Mouse (Mus musculus) midbrain, embryonic 14.5 days (tissue): ENCODE results near the gene Slc24a3. TPM values are rescaled to one million over a fixed set of nuclear protein-coding genes. Genes with fewer than 3 reads are reported as not detected.

Source experiments
- ATAC-seq: fragments of 200-750 bp; cut with Nextera tagmentation; 2 replicates; pipeline ENCODE4 v1.8.0; 2017; ENCODE audit warnings: moderate number of reproducible peaks, moderate library complexity; ENCODE audit not compliant: low FRiP score, low TSS enrichment
- DNase-seq: peaks from one replicate; pipeline ENCODE4 v3.0.0-alpha.2; 2015
- H3K27ac ChIP-seq: fragments of 300-500 bp; sonication (generic); replicated peaks from 2 replicates; pipeline ENCODE4 v1.5.1; 2014; ENCODE audit warnings: mild to moderate bottlenecking, low read depth, low read length, moderate library complexity
- H3K27me3 ChIP-seq: fragments of 300-500 bp; sonication (generic); 2 replicates; pipeline ENCODE4 v1.6.1; 2014; ENCODE audit warnings: low read length, control low read depth, mixed read lengths; ENCODE audit not compliant: control insufficient read depth, insufficient read depth
- H3K36me3 ChIP-seq: fragments of 300-500 bp; sonication (generic); 2 replicates; pipeline ENCODE4 v1.6.1; 2014; ENCODE audit warnings: low read length, control low read depth; ENCODE audit not compliant: control insufficient read depth, insufficient read depth
- H3K4me1 ChIP-seq: fragments of 300-500 bp; sonication (generic); 2 replicates; pipeline ENCODE4 v1.6.1; 2014; ENCODE audit warnings: mild to moderate bottlenecking, antibody characterized with exemption, low read length, control low read depth; ENCODE audit not compliant: control insufficient read depth, insufficient read depth
- H3K4me2 ChIP-seq: fragments of 300-500 bp; sonication (generic); 2 replicates; pipeline ENCODE4 v1.6.1; 2014; ENCODE audit warnings: mild to moderate bottlenecking, low read length, moderate library complexity
- H3K4me3 ChIP-seq: fragments of 300-500 bp; sonication (generic); replicated peaks from 2 replicates; pipeline ENCODE4 v1.5.1; 2014; ENCODE audit warnings: low read depth, low read length
- H3K9ac ChIP-seq: fragments of 300-500 bp; sonication (generic); replicated peaks from 2 replicates; pipeline ENCODE4 v1.6.1; 2014; ENCODE audit warnings: mild to moderate bottlenecking, low read length, moderate library complexity
- H3K9me3 ChIP-seq: fragments of 300-500 bp; sonication (generic); 2 replicates; pipeline ENCODE4 v1.6.1; 2016; ENCODE audit warnings: low read length, control low read depth, mixed read lengths; ENCODE audit not compliant: control insufficient read depth
- WGBS: fragments of 180-500 bp; shearing (Covaris S2); extraction: QIAGEN DNeasy Blood & Tissue Kit; methylation state at CpG from one replicate; pipeline ENCODE4 v1.1.7; 2014; 5-methylcytosine and 5-hydroxymethylcytosine counted together
- polyA plus RNA-seq: library from polyadenylated mRNA; unstranded; fragments of >200 nt; fragmentation: Nextera tagmentation; extraction: Ambion mirVana; gene quantifications from 2 replicates; pipeline ENCODE4 v1.2.1, GENCODE M21; 2014

Slc24a3 gene
- polyA plus RNA-seq, 1 experiment from 2014 or later: 13.1 TPM

- WGBS: 88% methylated on average over 5 of the region's 5 CpGs
Measured at GRCm38 (mm10) chr2:145429982-145430381, 262.4 kb downstream of the Slc24a3 start.

GRCm38 (mm10) chr2:145434068-145434467 lies 266.5 kb downstream of the Slc24a3 start:
- no peak for ATAC-seq
- Histone ChIP-seq H3K27me3 (no peaks in the 10 kb centered on the region), H3K9me3 (no peaks in the 10 kb centered on the region), H3K9ac (no peak overlapping the region), H3K4me2 (no peak overlapping the region), H3K4me3 (no peak overlapping the region), H3K36me3 (no peaks in the 10 kb centered on the region), H3K4me1 (no peaks in the 10 kb centered on the region), H3K27ac (no peak overlapping the region)
- WGBS: 90% methylated on average over 1 of the region's 1 CpGs
- no peak for DNase-seq

More at GRCm38 (mm10) chr2:145429982-145430381, 262.4 kb downstream of the Slc24a3 start:
- Histone ChIP-seq H3K4me3 (no peak overlapping the region), H3K36me3 (no peaks in the 10 kb centered on the region), H3K4me2 (no peak overlapping the region), H3K9ac (no peak overlapping the region), H3K9me3 (no peaks in the 10 kb centered on the region), H3K27ac (no peak overlapping the region), H3K4me1 (no peaks in the 10 kb centered on the region), H3K27me3 (no peaks in the 10 kb centered on the region)
- DNase-seq: no peak
- no peak for ATAC-seq

- WGBS: 40% methylated on average over 5 of the region's 5 CpGs
- H3K36me3 ChIP-seq: no peaks in the 10 kb centered on the region
- DNase-seq: no peak
Measured at GRCm38 (mm10) chr2:145438336-145438735, 270.8 kb downstream of the Slc24a3 start.

GRCm38 (mm10) chr2:145439755-145440154 lies 272.2 kb downstream of the Slc24a3 start:
- H3K9me3 ChIP-seq: no peaks in the 10 kb centered on the region
- H3K27me3 ChIP-seq: no peaks in the 10 kb centered on the region
- H3K36me3 ChIP-seq: no peaks in the 10 kb centered on the region
- no peak overlapping the region for H3K27ac ChIP-seq
- no peak for DNase-seq
- WGBS: 98% methylated on average over 1 of the region's 1 CpGs
- H3K4me3 ChIP-seq: no peak overlapping the region
- no peak for ATAC-seq
- no peaks in the 10 kb centered on the region for H3K4me1 ChIP-seq
- H3K4me2 ChIP-seq: no peak overlapping the region
- H3K9ac ChIP-seq: no peak overlapping the region

More at GRCm38 (mm10) chr2:145438336-145438735, 270.8 kb downstream of the Slc24a3 start:
- Histone ChIP-seq H3K27me3 (no peaks in the 10 kb centered on the region), H3K27ac (no peak overlapping the region), H3K9ac (no peak overlapping the region), H3K4me1 (no peaks in the 10 kb centered on the region), H3K9me3 (no peaks in the 10 kb centered on the region), H3K4me3 (no peak overlapping the region), H3K4me2 (no peak overlapping the region)
- ATAC-seq: no peak

- Histone ChIP-seq H3K4me3 (no peak overlapping the region), H3K27me3 (no peaks in the 10 kb centered on the region), H3K9me3 (no peaks in the 10 kb centered on the region), H3K4me1 (no peaks in the 10 kb centered on the region), H3K4me2 (no peak overlapping the region), H3K9ac (no peak overlapping the region), H3K27ac (no peak overlapping the region), H3K36me3 (no peaks in the 10 kb centered on the region)
- ATAC-seq (no peak), DNase-seq (peak; percentile 30)
- WGBS: 44% methylated on average over 8 of the region's 8 CpGs
Measured at GRCm38 (mm10) chr2:145457106-145457747, 289.7 kb downstream of the Slc24a3 start.

GRCm38 (mm10) chr2:145460854-145461423 lies 293.4 kb downstream of the Slc24a3 start:
- Histone ChIP-seq H3K4me3 (no peak overlapping the region), H3K36me3 (no peaks in the 10 kb centered on the region), H3K27ac (0 out of 2 replicates have a peak overlapping the region, but pooled peaks have one; percentile 20), H3K27me3 (no peaks in the 10 kb centered on the region), H3K9me3 (no peaks in the 10 kb centered on the region), H3K4me2 (no peak overlapping the region), H3K9ac (no peak overlapping the region), H3K4me1 (no peaks in the 10 kb centered on the region)
- 46% methylated on average over 3 of the region's 3 CpGs for WGBS
- no peak; the same call in 1 of the 2 replicates for ATAC-seq
- DNase-seq: peak; percentile 35

- H3K27me3 ChIP-seq: no peaks in the 10 kb centered on the region
- H3K4me1 ChIP-seq: no peaks in the 10 kb centered on the region
- ATAC-seq (no peak), DNase-seq (no peak)
- no peak overlapping the region for H3K27ac ChIP-seq
- H3K4me3 ChIP-seq: no peak overlapping the region
- no peak overlapping the region for H3K9ac ChIP-seq
- no peaks in the 10 kb centered on the region for H3K36me3 ChIP-seq
- no peaks in the 10 kb centered on the region for H3K9me3 ChIP-seq
- 92% methylated on average over 2 of the region's 2 CpGs for WGBS
- no peak overlapping the region for H3K4me2 ChIP-seq
Measured at GRCm38 (mm10) chr2:145462253-145462652, 294.7 kb downstream of the Slc24a3 start.

GRCm38 (mm10) chr2:145468701-145469325 lies 301.3 kb downstream of the Slc24a3 start:
- no peaks in the 10 kb centered on the region for H3K9me3 ChIP-seq
- no peaks in the 10 kb centered on the region for H3K4me1 ChIP-seq
- no peaks in the 10 kb centered on the region for H3K36me3 ChIP-seq
- no peak overlapping the region for H3K4me2 ChIP-seq
- no peak for ATAC-seq
- 92% methylated on average over 5 of the region's 5 CpGs for WGBS
- H3K27ac ChIP-seq: no peak overlapping the region
- DNase-seq: no peak
- H3K9ac ChIP-seq: no peak overlapping the region
- H3K27me3 ChIP-seq: no peaks in the 10 kb centered on the region
- H3K4me3 ChIP-seq: no peak overlapping the region
